Mouse (Mus musculus) Patski (cell line): Measurements from ENCODE around the gene Dcdc2a. TPM values are rescaled to one million over a fixed set of nuclear protein-coding genes. Genes with fewer than 3 reads are reported as not detected.

ENCODE experiments used
- ATAC-seq: fragments of 100-300 bp; one replicate; pipeline ENCODE4 v1.8.0; 2021
- CTCF ChIA-PET: fragments of 350-600 bp; sonication (Branson Sonifier 250); formaldehyde crosslinking; loops from one replicate; lab custom pipeline; 2022; ENCODE audit warnings: inconsistent platforms; lab: Charles Lee
- POLR2A ChIA-PET: fragments of 350-600 bp; sonication (Branson Sonifier 250); formaldehyde crosslinking; loops from one replicate; lab custom pipeline; 2022; ENCODE audit warnings: antibody characterized with exemption, inconsistent platforms; lab: Charles Lee
- DNase-seq: peaks from one replicate; pipeline ENCODE4 v3.0.0-alpha.2; 2011; ENCODE audit warnings: low read depth, low spot score
- H3K27me3 ChIP-seq: fragments of 371-371 bp; one replicate; pipeline ENCODE4 v1.5.1; 2021
- CTCF ChIP-seq: fragments of 100-300 bp; IDR thresholded peaks from one replicate; pipeline ENCODE4 v1.5.1; 2021
- in situ Hi-C: fragments of 300-500 bp; cut with MboI; formaldehyde crosslinking; loops from 3 replicates; pipeline ENCODE4 v1.11.1; 2018; ENCODE audit warnings: low pct_unique_long_range_greater_than_20kb, mixed read lengths
- polyA plus RNA-seq: library from polyadenylated mRNA; unstranded; gene quantifications from one replicate; pipeline ENCODE4 v1.2.3, GENCODE M21; 2021

The Dcdc2a gene
- polyA plus RNA-seq, 1 experiment from 2014 or later: 296 TPM

GRCm38 (mm10) chr13:25150154-25150781 lies 94.5 kb downstream of the Dcdc2a start:
- ChIA-PET POLR2A (interaction anchor here (0.9 to 1.4 kb wide), 2 partner anchors 13 to 16 kb away, joined by 3 to 5 read pairs; no protein-coding TSS in a partner anchor), CTCF (interaction anchor here (0.9 to 1.4 kb wide), 3 partner anchors 10 to 216 kb away, joined by 3 read pairs; no protein-coding TSS in a partner anchor)
- no peaks in the 10 kb centered on the region for H3K27me3 ChIP-seq
- peak; percentile 48 for TF ChIP-seq CTCF
- DNase-seq: no peak
- ATAC-seq: no peak
- in situ Hi-C loops: no loop called here

GRCm38 (mm10) chr13:25150861-25151260 lies 95.1 kb downstream of the Dcdc2a start:
- in situ Hi-C loops: no loop called here
- POLR2A ChIA-PET: interaction anchor here (0.9 to 1.4 kb wide), 2 partner anchors 14 to 16 kb away, joined by 3 to 5 read pairs; no protein-coding TSS in a partner anchor
- ATAC-seq: peak; percentile 57
- DNase-seq: peak; percentile 61
- no peaks in the 10 kb centered on the region for H3K27me3 ChIP-seq
- TF ChIP-seq CTCF: no peak
- CTCF ChIA-PET: interaction anchor here (0.9 to 1.4 kb wide), 3 partner anchors 9 to 216 kb away, joined by 3 read pairs; no protein-coding TSS in a partner anchor

GRCm38 (mm10) chr13:25159917-25160316 lies 104.1 kb downstream of the Dcdc2a start:
- ATAC-seq (no peak), DNase-seq (no peak)
- TF ChIP-seq CTCF: no peak
- ChIA-PET POLR2A (interaction anchor here (0.7 kb wide), 1 partner anchor 9 kb away, joined by 3 read pairs; no protein-coding TSS in a partner anchor), CTCF (interaction anchor here (1.0 to 2.0 kb wide), 2 partner anchors 9 to 10 kb away, joined by 3 to 5 read pairs; no protein-coding TSS in a partner anchor)
- no peaks in the 10 kb centered on the region for H3K27me3 ChIP-seq
- in situ Hi-C loops: no loop called here

DNA sequence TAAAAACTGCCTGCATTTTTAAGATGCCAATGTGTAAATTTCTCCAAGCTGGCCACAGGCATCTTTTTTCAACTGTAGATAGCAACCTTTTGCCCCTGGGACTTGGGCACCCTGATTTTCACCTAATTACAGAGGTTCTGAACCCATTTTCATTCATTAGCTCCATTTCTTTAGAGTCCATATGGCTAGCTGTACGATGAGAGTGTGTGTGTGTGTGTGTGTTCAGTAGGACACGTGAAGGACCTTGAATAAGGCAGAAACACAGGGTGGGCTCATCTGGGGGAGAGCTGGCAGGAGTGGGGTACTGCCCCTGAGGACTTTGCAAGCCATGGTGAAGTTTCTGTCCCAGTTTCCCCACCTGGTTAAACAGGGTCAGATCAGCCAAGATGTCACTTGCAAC lies 105.0 kb downstream of the Dcdc2a start:
- ChIA-PET POLR2A (no interaction called here), CTCF (interaction anchor here (2.0 kb wide), 1 partner anchor 9 kb away, joined by 5 read pairs; no protein-coding TSS in a partner anchor)
- DNase-seq: no peak
- in situ Hi-C loops: no loop called here
- H3K27me3 ChIP-seq: no peaks in the 10 kb centered on the region
- TF ChIP-seq CTCF: no peak
- no peak for ATAC-seq

- CTCF ChIA-PET: no interaction called here
- in situ Hi-C loops: no loop called here
- POLR2A ChIA-PET: interaction anchor here (0.6 kb wide), 1 partner anchor 14 kb away, joined by 4 read pairs; no protein-coding TSS in a partner anchor
- no peak for ATAC-seq
- H3K27me3 ChIP-seq: no peaks in the 10 kb centered on the region
- TF ChIP-seq CTCF: no peak
- DNase-seq: no peak
Measured at GRCm38 (mm10) chr13:25162594-25162993, 106.8 kb downstream of the Dcdc2a start.

DNA sequence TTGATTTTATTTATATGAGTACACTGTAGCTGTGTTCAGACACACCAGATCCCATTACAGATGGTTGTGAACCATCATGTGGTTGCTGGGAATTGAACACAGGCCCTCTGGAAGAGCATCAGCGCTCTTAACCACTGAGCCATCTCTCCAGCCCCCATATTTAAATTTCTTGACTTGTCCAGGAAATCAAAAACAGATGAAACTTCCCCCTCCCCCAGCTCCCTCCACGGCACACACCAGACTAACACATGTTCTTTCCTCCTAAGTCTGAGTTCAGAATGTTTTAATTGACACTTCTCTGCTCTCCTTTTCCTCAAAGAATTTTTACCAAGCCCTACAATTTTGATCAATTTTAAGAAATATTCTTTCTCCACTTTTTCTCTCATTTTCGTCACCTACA lies 113.1 kb downstream of the Dcdc2a start:
- DNase-seq: no peak
- POLR2A ChIA-PET: interaction anchor here (0.9 kb wide), 1 partner anchor 9 kb away, joined by 3 read pairs; no protein-coding TSS in a partner anchor
- H3K27me3 ChIP-seq: no peaks in the 10 kb centered on the region
- in situ Hi-C loops: no loop called here
- no peak for TF ChIP-seq CTCF
- CTCF ChIA-PET: interaction anchor here (1.3 to 1.7 kb wide), 3 partner anchors 8 to 18 kb away, joined by 3 to 5 read pairs (median 5); no protein-coding TSS in a partner anchor
- ATAC-seq: no peak

DNA sequence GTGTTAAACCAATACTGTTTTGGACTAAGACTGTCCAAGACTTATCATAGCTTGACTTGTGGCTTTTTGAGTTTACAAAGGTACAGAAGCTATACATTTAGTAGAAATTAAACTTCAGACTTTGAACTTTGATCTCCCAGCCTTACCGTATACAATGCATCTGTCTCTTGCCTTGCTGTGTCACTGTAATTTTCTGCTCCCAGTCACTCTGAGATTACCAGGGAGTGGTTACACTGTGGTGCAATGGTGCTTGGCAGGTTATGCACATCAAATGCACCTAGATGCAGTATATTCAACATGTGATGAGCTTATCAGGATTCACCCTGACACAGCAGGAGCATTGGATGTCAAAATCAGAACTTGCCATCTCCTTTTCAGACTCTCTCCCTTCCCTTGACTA lies 122.0 kb downstream of the Dcdc2a start:
- in situ Hi-C loops: no loop called here
- no peaks in the 10 kb centered on the region for H3K27me3 ChIP-seq
- ATAC-seq: no peak
- DNase-seq: no peak
- no peak for TF ChIP-seq CTCF
- ChIA-PET POLR2A (no interaction called here), CTCF (interaction anchor here (1.1 to 1.4 kb wide), 2 partner anchors 39 to 193 kb away, joined by 3 read pairs; no protein-coding TSS in a partner anchor)

GRCm38 (mm10) chr13:25178236-25179001 lies 122.6 kb downstream of the Dcdc2a start:
- in situ Hi-C loops: no loop called here
- ATAC-seq (no peak), DNase-seq (no peak)
- no peaks in the 10 kb centered on the region for H3K27me3 ChIP-seq
- POLR2A ChIA-PET: no interaction called here
- TF ChIP-seq CTCF: no peak
- CTCF ChIA-PET: interaction anchor here (1.1 to 1.4 kb wide), 2 partner anchors 39 to 192 kb away, joined by 3 read pairs; no protein-coding TSS in a partner anchor

- no peak for TF ChIP-seq CTCF
- in situ Hi-C loops: loop anchor here (5.0 kb wide), 1 partner anchor 161 kb away; no protein-coding TSS in a partner anchor
- no peaks in the 10 kb centered on the region for H3K27me3 ChIP-seq
- CTCF ChIA-PET: interaction anchor here (1.1 to 1.5 kb wide), 2 partner anchors 16 to 159 kb away, joined by 3 to 4 read pairs; no protein-coding TSS in a partner anchor
- DNase-seq (no peak), ATAC-seq (no peak)
- POLR2A ChIA-PET: interaction anchor here (0.7 kb wide), 1 partner anchor 157 kb away, joined by 3 read pairs; no protein-coding TSS in a partner anchor
Measured at GRCm38 (mm10) chr13:25186436-25187325, 130.9 kb downstream of the Dcdc2a start.
